In genomic region chr9:57467271-57467771, GRCm38 (mm10) we compare ENCODE assay signal across 8 mouse cellular contexts. TPM values are rescaled to one million over a fixed set of nuclear protein-coding genes. Genes with fewer than 3 reads are reported as not detected.
DNase-seq lines count a peak whose midpoint lies in the region; ATAC-seq and TF ChIP-seq lines count a peak whose summit lies in the region.

No protein-coding gene starts in this region.

- peaks cover 7% of the 10 kb centered on the region; the same call in 1 of the 2 replicates for H3K36me3 ChIP-seq in forebrain, embryonic 13.5 days (ENCODE audit: poor library complexity, severe bottlenecking)
- peaks cover under 1% of the 10 kb centered on the region; the same call in 1 of the 2 replicates for H3K36me3 ChIP-seq in hindbrain, postnatal 0 days (ENCODE audit: insufficient read depth, low read length)
- H3K36me3 ChIP-seq in midbrain, embryonic 12.5 days = no peaks in the 10 kb centered on the region

- no peak overlapping the region; the same call in 1 of the 2 replicates for H3K27ac ChIP-seq in bone marrow, adult 2 months (ENCODE audit: control insufficient read depth, insufficient read depth, low read depth, low read length, poor library complexity)
- H3K27ac ChIP-seq in forebrain, embryonic 13.5 days = peak overlapping the region; percentile 81
- peak overlapping the region; percentile 93 for H3K27ac ChIP-seq in hindbrain, postnatal 0 days
- H3K27ac ChIP-seq in midbrain, embryonic 12.5 days (replicated peaks) = peak overlapping the region; percentile 80

- H3K4me3 ChIP-seq in lung, adult 2 months (replicated peaks; ENCODE audit: extremely low read depth, low read depth, low read length) = peak overlapping the region; percentile 58
- H3K4me3 ChIP-seq in bone marrow, adult 2 months (replicated peaks; ENCODE audit: control insufficient read depth, low read depth, low read length) = peak overlapping the region; percentile 49
- H3K4me3 ChIP-seq in forebrain, embryonic 13.5 days = peak overlapping the region; percentile 80
- peak overlapping the region; percentile 92 for H3K4me3 ChIP-seq in hindbrain, postnatal 0 days (ENCODE audit: low read length)
- peak overlapping the region; percentile 73 for H3K4me3 ChIP-seq in midbrain, embryonic 12.5 days

- 6% methylated on average over 18 of the region's 18 CpGs for WGBS in lung, adult 2 months
- whole genome bisulfite sequencing in bone marrow, adult 2 months = 5% methylated on average over 18 of the region's 18 CpGs
- 1% methylated on average over 18 of the region's 18 CpGs for WGBS in forebrain, embryonic 13.5 days
- 2% methylated on average over 18 of the region's 18 CpGs for WGBS in hindbrain, postnatal 0 days
- under 1% methylated on average over 18 of the region's 18 CpGs for WGBS in midbrain, embryonic 12.5 days

- peak; percentile 4 for DNase-seq in lung, adult 2 months
- DNase-seq in lung, postnatal 4 days = no peak
- DNase-seq in hindbrain, postnatal 0 days (ENCODE audit: low spot score) = peak; percentile 64
- DNase-seq in left cerebral cortex, adult 18-20 months (ENCODE audit: low spot score in 2 of 2) = peak; percentile 53 to 54
- DNase-seq in spleen, postnatal 14 days (ENCODE audit: low spot score in 2 of 2) = no peak

- no peaks in the 10 kb centered on the region for H3K9me3 ChIP-seq in forebrain, embryonic 13.5 days (replicated peaks)
- no peaks in the 10 kb centered on the region for H3K9me3 ChIP-seq in hindbrain, postnatal 0 days (ENCODE audit: low read length)
- no peaks in the 10 kb centered on the region for H3K9me3 ChIP-seq in midbrain, embryonic 12.5 days

- H3K4me1 ChIP-seq in lung, adult 2 months (ENCODE audit: control insufficient read depth, insufficient read depth, low read length) = peaks cover 3% of the 10 kb centered on the region; the same call in 1 of the 2 replicates
- peaks cover 1% of the 10 kb centered on the region for H3K4me1 ChIP-seq in bone marrow, adult 2 months (ENCODE audit: control insufficient read depth, insufficient read depth, low read length)
- H3K4me1 ChIP-seq in forebrain, embryonic 13.5 days = peaks cover 27% of the 10 kb centered on the region
- peaks cover 13% of the 10 kb centered on the region for H3K4me1 ChIP-seq in hindbrain, postnatal 0 days (ENCODE audit: insufficient read depth, low read length)
- H3K4me1 ChIP-seq in midbrain, embryonic 12.5 days = peaks cover 23% of the 10 kb centered on the region

- H3K4me2 ChIP-seq in forebrain, embryonic 13.5 days = peak overlapping the region; percentile 84
- peak overlapping the region; percentile 83 for H3K4me2 ChIP-seq in hindbrain, postnatal 0 days (ENCODE audit: low read depth, low read length)
- H3K4me2 ChIP-seq in midbrain, embryonic 12.5 days (replicated peaks) = peak overlapping the region; percentile 65

- peaks cover 3% of the 10 kb centered on the region; the same call in 1 of the 2 replicates for H3K27me3 ChIP-seq in forebrain, embryonic 13.5 days
- no peaks in the 10 kb centered on the region for H3K27me3 ChIP-seq in hindbrain, postnatal 0 days (ENCODE audit: insufficient read depth, low read length)
- H3K27me3 ChIP-seq in midbrain, embryonic 12.5 days = no peaks in the 10 kb centered on the region; the same call in 1 of the 2 replicates

- no peak for TF ChIP-seq CTCF in lung, adult 2 months (IDR thresholded peaks at IDR 0.05; ENCODE audit: insufficient read depth, low read length)
- TF ChIP-seq CTCF in bone marrow, adult 2 months (IDR thresholded peaks at IDR 0.05; ENCODE audit: control insufficient read depth, insufficient read depth, low read length) = no peak
- TF ChIP-seq CTCF in hindbrain, postnatal 0 days (IDR thresholded peaks at IDR 0.05; ENCODE audit: low read depth) = no peak

- H3K9ac ChIP-seq in forebrain, embryonic 13.5 days = peak overlapping the region; percentile 94
- peak overlapping the region; percentile 99 for H3K9ac ChIP-seq in hindbrain, postnatal 0 days (replicated peaks; ENCODE audit: low read length)
- H3K9ac ChIP-seq in midbrain, embryonic 12.5 days (replicated peaks) = peak overlapping the region; percentile 83

- no peak for TF ChIP-seq POLR2A in lung, adult 2 months (IDR thresholded peaks at IDR 0.05; ENCODE audit: borderline replicate concordance, extremely low read depth, low read depth, low read length)
- no peak for TF ChIP-seq POLR2A in bone marrow, adult 2 months (IDR thresholded peaks at IDR 0.05; ENCODE audit: borderline replicate concordance, control insufficient read depth, low read depth, low read length)

- peak; percentile 71 for ATAC-seq in forebrain, embryonic 13.5 days
- peak; percentile 73 for ATAC-seq in hindbrain, postnatal 0 days
- ATAC-seq in midbrain, embryonic 12.5 days (ENCODE audit: low FRiP score, low read depth) = peak; percentile 65

RNA-seq across cellular contexts. Expression of gene Scamp5, which starts 0.5 kb away (rescaled TPM):
- polyA plus RNA-seq in lung, adult 2 months (2012; rRNA removed) = 10.9 and 12.0 TPM in 2 replicates
- 5.5 and 7.5 TPM in 2 replicates for polyA plus RNA-seq in bone marrow, adult 2 months (2011; ENCODE audit: insufficient read depth, insufficient read length, low replicate concordance, missing spikeins)
- polyA plus RNA-seq in forebrain, embryonic 13.5 days (2015; fragmentation: Nextera tagmentation; extraction: Ambion mirVana) = 52.2 and 62.1 TPM in 2 replicates
- total RNA-seq in hindbrain, postnatal 0 days (2014; rRNA removed) = 366 and 375 TPM in 2 replicates
- 154 and 163 TPM in 2 replicates for polyA plus RNA-seq in hindbrain, postnatal 0 days (2015; fragmentation: Nextera tagmentation; extraction: Ambion mirVana)
- 100 to 1,000 TPM; 381 to 400 TPM for total RNA-seq in left cerebral cortex, adult 18-20 months (2021)
- polyA plus RNA-seq in midbrain, embryonic 12.5 days (2016; fragmentation: Nextera tagmentation; extraction: Ambion mirVana) = 48.6 and 49.8 TPM in 2 replicates

RNA-seq across cellular contexts. Expression of gene Ppcdc, which starts 27.4 kb away (rescaled TPM):
- polyA plus RNA-seq in lung, adult 2 months (2012; rRNA removed) = 30.8 and 36.1 TPM in 2 replicates
- polyA plus RNA-seq in bone marrow, adult 2 months (2011; ENCODE audit: insufficient read depth, insufficient read length, low replicate concordance, missing spikeins) = 31.1 and 49.4 TPM in 2 replicates
- polyA plus RNA-seq in forebrain, embryonic 13.5 days (2015; fragmentation: Nextera tagmentation; extraction: Ambion mirVana) = 26.1 TPM in 2 replicates
- total RNA-seq in hindbrain, postnatal 0 days (2014; rRNA removed) = 16.6 and 25.8 TPM in 2 replicates
- polyA plus RNA-seq in hindbrain, postnatal 0 days (2015; fragmentation: Nextera tagmentation; extraction: Ambion mirVana) = 16.5 and 19.3 TPM in 2 replicates
- 10 to 100 TPM; 14.3 TPM for total RNA-seq in left cerebral cortex, adult 18-20 months (2021)
- polyA plus RNA-seq in midbrain, embryonic 12.5 days (2016; fragmentation: Nextera tagmentation; extraction: Ambion mirVana) = 21.9 and 23.3 TPM in 2 replicates

RNA-seq across cellular contexts. Expression of gene Rpp25, which starts 36.5 kb away (rescaled TPM):
- polyA plus RNA-seq in lung, adult 2 months (2012; rRNA removed) = 1.6 and 2.0 TPM in 2 replicates
- 8.2 TPM in 1 of 2 replicates, not detected in the other for polyA plus RNA-seq in bone marrow, adult 2 months (2011; ENCODE audit: insufficient read depth, insufficient read length, low replicate concordance, missing spikeins)
- 11.0 and 12.8 TPM in 2 replicates for polyA plus RNA-seq in forebrain, embryonic 13.5 days (2015; fragmentation: Nextera tagmentation; extraction: Ambion mirVana)
- total RNA-seq in hindbrain, postnatal 0 days (2014; rRNA removed) = 11.7 and 19.6 TPM in 2 replicates
- 15.2 and 17.0 TPM in 2 replicates for polyA plus RNA-seq in hindbrain, postnatal 0 days (2015; fragmentation: Nextera tagmentation; extraction: Ambion mirVana)
- total RNA-seq in left cerebral cortex, adult 18-20 months (2021) = 10 to 100 TPM; 17.6 to 18.5 TPM
- polyA plus RNA-seq in midbrain, embryonic 12.5 days (2016; fragmentation: Nextera tagmentation; extraction: Ambion mirVana) = 13.8 and 17.0 TPM in 2 replicates

RNA-seq across cellular contexts. Expression of gene Cox5a, which starts 53.8 kb away (rescaled TPM):
- 166 and 181 TPM in 2 replicates for polyA plus RNA-seq in lung, adult 2 months (2012; rRNA removed)
- 158 and 215 TPM in 2 replicates for polyA plus RNA-seq in bone marrow, adult 2 months (2011; ENCODE audit: insufficient read depth, insufficient read length, low replicate concordance, missing spikeins)
- polyA plus RNA-seq in forebrain, embryonic 13.5 days (2015; fragmentation: Nextera tagmentation; extraction: Ambion mirVana) = 775 and 903 TPM in 2 replicates
- 212 and 237 TPM in 2 replicates for total RNA-seq in hindbrain, postnatal 0 days (2014; rRNA removed)
- polyA plus RNA-seq in hindbrain, postnatal 0 days (2015; fragmentation: Nextera tagmentation; extraction: Ambion mirVana) = 1,238 and 1,244 TPM in 2 replicates
- total RNA-seq in left cerebral cortex, adult 18-20 months (2021) = 100 to 1,000 TPM; 410 to 481 TPM
- 705 and 706 TPM in 2 replicates for polyA plus RNA-seq in midbrain, embryonic 12.5 days (2016; fragmentation: Nextera tagmentation; extraction: Ambion mirVana)

Comparison
In these comparisons a context has a peak if more than half of its experiments do, and no peak if none do; other contexts are left out.
1. DNase-seq: peak in lung, adult 2 months (single experiment), hindbrain, postnatal 0 days (single experiment) and left cerebral cortex, adult 18-20 months (2 of 2); none in lung, postnatal 4 days (0 of 2) and spleen, postnatal 14 days (0 of 2).
2. Peak in every context shown above with its lines, with median percentiles within 50 percentile points of each other: H3K4me3 ChIP-seq, ATAC-seq, H3K4me2 ChIP-seq and H3K9ac ChIP-seq.